Mouse (Mus musculus) myocyte (in vitro differentiated cells): ENCODE measurements around the gene Rsph14. TPM values are rescaled to one million over a fixed set of nuclear protein-coding genes. Genes with fewer than 3 reads are reported as not detected.

Source experiments
- H3K27me3 ChIP-seq: one replicate; pipeline ENCODE4 v1.6.1; 2011; ENCODE audit not compliant: control insufficient read depth, insufficient read depth, insufficient read length
- H3K36me3 ChIP-seq: one replicate; pipeline ENCODE4 v1.6.1; 2011; ENCODE audit not compliant: control insufficient read depth, insufficient read depth
- H3K4me2 ChIP-seq: one replicate; pipeline ENCODE4 v1.6.1; 2011; ENCODE audit warnings: low read depth, control low read depth
- H3K4me3 ChIP-seq: one replicate; pipeline ENCODE4 v1.5.1; 2011; ENCODE audit warnings: mild to moderate bottlenecking, control low read depth, moderate library complexity
- H3K79me2 ChIP-seq: one replicate; pipeline ENCODE4 v1.6.1; 2011; ENCODE audit not compliant: control insufficient read depth, insufficient read depth
- H3ac ChIP-seq: one replicate; pipeline ENCODE4 v1.6.1; 2011; ENCODE audit not compliant: control insufficient read depth, insufficient read length
- CEBPB ChIP-seq: IDR thresholded peaks from 2 replicates; pipeline ENCODE4 v1.6.1; 2011; ENCODE audit warnings: mild to moderate bottlenecking, moderate library complexity; ENCODE audit not compliant: poor library complexity, insufficient read depth, severe bottlenecking
- E2F4 ChIP-seq: IDR thresholded peaks from one replicate; pipeline ENCODE4 v1.6.1; 2011; ENCODE audit warnings: mild to moderate bottlenecking, control low read depth, moderate library complexity; ENCODE audit not compliant: insufficient read depth
- MAX ChIP-seq: IDR thresholded peaks from one replicate; pipeline ENCODE4 v1.6.1; 2011; ENCODE audit warnings: low read depth, mild to moderate bottlenecking, control low read depth
- MYOD1 ChIP-seq, 3 experiments: IDR thresholded peaks; one replicate each; pipeline ENCODE4 v1.6.1; 2011; ENCODE audit warnings: control low read depth in 2 of 3, low read depth in 2 of 3, mild to moderate bottlenecking in 2 of 3, moderate library complexity in 1 of 3; ENCODE audit not compliant: insufficient read length in 2 of 3, control insufficient read depth in 1 of 3
- MYOG ChIP-seq, 3 experiments: IDR thresholded peaks; one replicate each; pipeline ENCODE4 v1.6.1; 2011; ENCODE audit warnings: control low read depth in 2 of 3, low read depth in 2 of 3, mild to moderate bottlenecking in 2 of 3; ENCODE audit not compliant: insufficient read length in 2 of 3, control insufficient read depth in 1 of 3, insufficient read depth in 1 of 3
- POLR2A ChIP-seq: IDR thresholded peaks from one replicate; pipeline ENCODE4 v1.6.1; 2011; ENCODE audit warnings: low read depth, mild to moderate bottlenecking, control low read depth, moderate library complexity; ENCODE audit not compliant: insufficient read length
- POLR2AphosphoS2 ChIP-seq: IDR thresholded peaks from one replicate; pipeline ENCODE4 v1.6.1; 2011; ENCODE audit warnings: low read depth, control low read depth; ENCODE audit not compliant: insufficient read length
- REST ChIP-seq: IDR thresholded peaks from one replicate; pipeline ENCODE4 v1.6.1; 2011; ENCODE audit warnings: mild to moderate bottlenecking, control low read depth, moderate library complexity; ENCODE audit not compliant: insufficient read depth, insufficient read length
- SRF ChIP-seq: IDR thresholded peaks from one replicate; pipeline ENCODE4 v1.6.1; 2011; ENCODE audit warnings: low read depth; ENCODE audit not compliant: control insufficient read depth, insufficient read length
- TCF12 ChIP-seq: IDR thresholded peaks from one replicate; pipeline ENCODE4 v1.6.1; 2011; ENCODE audit warnings: mild to moderate bottlenecking, control low read depth; ENCODE audit not compliant: poor library complexity, insufficient read depth, severe bottlenecking
- TCF3 ChIP-seq: IDR thresholded peaks from one replicate; pipeline ENCODE4 v1.6.1; 2011; ENCODE audit warnings: low read depth, control low read depth; ENCODE audit not compliant: insufficient read length
- USF1 ChIP-seq: IDR thresholded peaks from one replicate; pipeline ENCODE4 v1.6.1; 2011; ENCODE audit warnings: low read depth, mild to moderate bottlenecking, control low read depth, moderate library complexity
- polyA plus RNA-seq: library from polyadenylated mRNA; unstranded; fragments of >200 nt; fragmentation: generic; extraction: Trizol; gene quantifications from one replicate; pipeline ENCODE4 v1.2.1, GENCODE M21; 2012; ENCODE audit warnings: missing spikeins

The Rsph14 gene
- polyA plus RNA-seq, 1 experiment, result not detected

GRCm38 (mm10) chr10:74952830-74953443 is 79.4 kb downstream of the Rsph14 start:
- H3K4me2 ChIP-seq, result peak overlapping the region; percentile 57
- peaks cover 18% of the 10 kb centered on the region for H3K27me3 ChIP-seq
- no peaks in the 10 kb centered on the region for H3K36me3 ChIP-seq
- no peaks in the 10 kb centered on the region for H3K79me2 ChIP-seq
- no peak overlapping the region for H3K4me3 ChIP-seq
- no peak overlapping the region for H3ac ChIP-seq
- no peak for TF ChIP-seq USF1
- TF ChIP-seq E2F4, result no peak
- no peak for TF ChIP-seq SRF
- peak in 1 of 3 experiments; percentile 6 for TF ChIP-seq MYOG (IDR thresholded peaks at IDR 0.05; ENCODE audit: control insufficient read depth in 1 of 3, insufficient read depth in 1 of 3, insufficient read length in 2 of 3, low read depth in 2 of 3)
- TF ChIP-seq CEBPB, result no peak
- no peak for TF ChIP-seq REST
- TF ChIP-seq MAX, result no peak
- TF ChIP-seq MYOD1 (IDR thresholded peaks at IDR 0.05; ENCODE audit: control insufficient read depth in 1 of 3, insufficient read length in 2 of 3, low read depth in 2 of 3), result peak in 2 of 3 experiments; percentile 12 to 13
- no peak for TF ChIP-seq TCF3
- TF ChIP-seq POLR2A, result no peak
- no peak for TF ChIP-seq TCF12
- TF ChIP-seq POLR2AphosphoS2, result no peak

GRCm38 (mm10) chr10:74940795-74941194 is 91.6 kb downstream of the Rsph14 start:
- no peak overlapping the region for H3ac ChIP-seq
- H3K27me3 ChIP-seq, result peaks cover 6% of the 10 kb centered on the region
- H3K4me2 ChIP-seq, result no peak overlapping the region
- no peaks in the 10 kb centered on the region for H3K79me2 ChIP-seq
- no peak overlapping the region for H3K4me3 ChIP-seq
- TF ChIP-seq E2F4 (no peak), TCF12 (no peak), REST (no peak), CEBPB (no peak), POLR2A (no peak), MYOD1 (IDR thresholded peaks at IDR 0.05; ENCODE audit: control insufficient read depth in 1 of 3, insufficient read length in 2 of 3, low read depth in 2 of 3) (no peak)
- no peaks in the 10 kb centered on the region for H3K36me3 ChIP-seq

GRCm38 (mm10) chr10:74939300-74939699 is 93.1 kb downstream of the Rsph14 start:
- H3K36me3 ChIP-seq, result no peaks in the 10 kb centered on the region
- H3K27me3 ChIP-seq, result no peaks in the 10 kb centered on the region
- H3K79me2 ChIP-seq, result no peaks in the 10 kb centered on the region
- no peak overlapping the region for H3K4me2 ChIP-seq
- H3K4me3 ChIP-seq, result no peak overlapping the region
- H3ac ChIP-seq, result no peak overlapping the region
- TF ChIP-seq REST, result no peak
- no peak for TF ChIP-seq USF1
- no peak for TF ChIP-seq CEBPB
- no peak for TF ChIP-seq MAX
- TF ChIP-seq POLR2A, result no peak
- TF ChIP-seq MYOD1 (IDR thresholded peaks at IDR 0.05; ENCODE audit: control insufficient read depth in 1 of 3, insufficient read length in 2 of 3, low read depth in 2 of 3), result no peak
- TF ChIP-seq SRF, result no peak
- TF ChIP-seq E2F4, result no peak
- TF ChIP-seq TCF3, result no peak
- no peak for TF ChIP-seq MYOG (IDR thresholded peaks at IDR 0.05; ENCODE audit: control insufficient read depth in 1 of 3, insufficient read depth in 1 of 3, insufficient read length in 2 of 3, low read depth in 2 of 3)
- TF ChIP-seq POLR2AphosphoS2, result no peak
- no peak for TF ChIP-seq TCF12

- TF ChIP-seq E2F4, result no peak
- no peak for TF ChIP-seq REST
- no peak for TF ChIP-seq MYOG (IDR thresholded peaks at IDR 0.05; ENCODE audit: control insufficient read depth in 1 of 3, insufficient read depth in 1 of 3, insufficient read length in 2 of 3, low read depth in 2 of 3)
- no peak for TF ChIP-seq POLR2A
- no peak for TF ChIP-seq MYOD1 (IDR thresholded peaks at IDR 0.05; ENCODE audit: control insufficient read depth in 1 of 3, insufficient read length in 2 of 3, low read depth in 2 of 3)
- Histone ChIP-seq H3K4me2 (no peak overlapping the region), H3K79me2 (no peaks in the 10 kb centered on the region), H3K27me3 (no peaks in the 10 kb centered on the region), H3ac (no peak overlapping the region), H3K36me3 (no peaks in the 10 kb centered on the region), H3K4me3 (no peak overlapping the region)
Measured at GRCm38 (mm10) chr10:74938410-74938809, 94.0 kb downstream of the Rsph14 start.

- no peak overlapping the region for H3ac ChIP-seq
- TF ChIP-seq CEBPB, result no peak
- TF ChIP-seq MAX, result no peak
- TF ChIP-seq REST, result no peak
- TF ChIP-seq POLR2A, result no peak
- TF ChIP-seq TCF12, result no peak
- TF ChIP-seq POLR2AphosphoS2, result no peak
Measured at GRCm38 (mm10) chr10:74937003-74937790, 95.2 kb downstream of the Rsph14 start.

More at GRCm38 (mm10) chr10:74937003-74937790, 95.2 kb downstream of the Rsph14 start:
- Histone ChIP-seq H3K79me2 (no peaks in the 10 kb centered on the region), H3K27me3 (no peaks in the 10 kb centered on the region), H3K4me3 (no peak overlapping the region), H3K4me2 (no peak overlapping the region), H3K36me3 (no peaks in the 10 kb centered on the region)
